Comparison of ENCODE assay signal across 7 mouse cellular contexts in genomic region chrX:16998578-16998977, GRCm38 (mm10).
DNase-seq lines count a peak whose midpoint lies in the region; ATAC-seq lines count a peak whose summit lies in the region.

No protein-coding gene starts in this region.

- H3K4me3 ChIP-seq in hindbrain, embryonic 12.5 days, result no peak overlapping the region

- peak; percentile 87 for ATAC-seq in hindbrain, embryonic 12.5 days (ENCODE audit: low FRiP score)
- ATAC-seq in megakaryocyte, adult 5-6 weeks (ENCODE audit: poor library complexity, severe bottlenecking), result no peak

- H3K4me2 ChIP-seq in hindbrain, embryonic 12.5 days (replicated peaks), result no peak overlapping the region

- no peaks in the 10 kb centered on the region for H3K4me1 ChIP-seq in hindbrain, embryonic 12.5 days

- H3K27me3 ChIP-seq in hindbrain, embryonic 12.5 days, result no peaks in the 10 kb centered on the region

- H3K27ac ChIP-seq in hindbrain, embryonic 12.5 days, result no peak overlapping the region

- DNase-seq in ovary, adult 18-20 months (ENCODE audit: low spot score), result peak; percentile 2
- no peak for DNase-seq in ovary, postnatal 14 days (ENCODE audit: low spot score)
- DNase-seq in embryo, embryonic 10 days (ENCODE audit: low spot score), result peak; percentile 4
- DNase-seq in lung, postnatal 10 days, result peak; percentile 84
- DNase-seq in frontal cortex, postnatal 25 days (ENCODE audit: low spot score in 2 of 2), result no peak

- 35% methylated on average over 5 of the region's 5 CpGs for WGBS in hindbrain, embryonic 12.5 days

- H3K36me3 ChIP-seq in hindbrain, embryonic 12.5 days, result no peaks in the 10 kb centered on the region

- no peak overlapping the region for H3K9ac ChIP-seq in hindbrain, embryonic 12.5 days

- H3K9me3 ChIP-seq in hindbrain, embryonic 12.5 days (replicated peaks), result no peaks in the 10 kb centered on the region

Comparison
In these comparisons a context has a peak if more than half of its experiments do, and no peak if none do; other contexts are left out.
1. DNase-seq: peak in ovary, adult 18-20 months (single experiment), embryo, embryonic 10 days (single experiment) and lung, postnatal 10 days (single experiment); none in ovary, postnatal 14 days (single experiment) and frontal cortex, postnatal 25 days (0 of 2).